Mouse (Mus musculus) spleen, adult 18-20 months (tissue): Measurements from ENCODE around the gene Ly86.
A peak's percentile ranks its signal among the peaks of the same experiment; 100 is the strongest.

ENCODE experiments used
- DNase-seq, 2 experiments: peaks; one replicate each; pipeline ENCODE4 v3.0.0; 2022; ENCODE audit warnings: mixed read lengths in 2 of 2

The Ly86 gene

DNA sequence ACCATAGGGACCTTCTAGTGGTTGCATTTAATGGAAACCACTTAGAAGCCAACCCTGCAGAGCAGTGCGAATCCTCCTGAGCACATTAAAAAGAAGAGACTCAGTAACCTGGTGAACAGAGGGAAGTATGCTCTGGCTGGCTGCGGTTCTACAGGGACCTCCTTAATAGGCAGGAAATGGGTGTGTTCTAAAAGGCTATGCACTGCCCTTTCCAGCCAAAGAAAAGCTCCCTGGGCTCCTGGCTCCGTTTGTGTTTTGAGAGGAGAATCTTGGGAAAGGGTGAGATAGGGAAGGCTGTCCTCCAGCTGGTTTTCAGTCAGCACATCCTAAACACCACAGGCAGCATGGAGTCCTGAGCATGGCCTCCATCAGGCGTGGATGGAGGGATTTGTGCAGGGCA lies 8.9 kb downstream of the Ly86 start:
- peak; percentile 28 to 41 for DNase-seq

- DNase-seq: no peak
These were observed 9.4 kb downstream of the Ly86 start for GRCm38 (mm10) chr13:37354432-37354831.

DNA sequence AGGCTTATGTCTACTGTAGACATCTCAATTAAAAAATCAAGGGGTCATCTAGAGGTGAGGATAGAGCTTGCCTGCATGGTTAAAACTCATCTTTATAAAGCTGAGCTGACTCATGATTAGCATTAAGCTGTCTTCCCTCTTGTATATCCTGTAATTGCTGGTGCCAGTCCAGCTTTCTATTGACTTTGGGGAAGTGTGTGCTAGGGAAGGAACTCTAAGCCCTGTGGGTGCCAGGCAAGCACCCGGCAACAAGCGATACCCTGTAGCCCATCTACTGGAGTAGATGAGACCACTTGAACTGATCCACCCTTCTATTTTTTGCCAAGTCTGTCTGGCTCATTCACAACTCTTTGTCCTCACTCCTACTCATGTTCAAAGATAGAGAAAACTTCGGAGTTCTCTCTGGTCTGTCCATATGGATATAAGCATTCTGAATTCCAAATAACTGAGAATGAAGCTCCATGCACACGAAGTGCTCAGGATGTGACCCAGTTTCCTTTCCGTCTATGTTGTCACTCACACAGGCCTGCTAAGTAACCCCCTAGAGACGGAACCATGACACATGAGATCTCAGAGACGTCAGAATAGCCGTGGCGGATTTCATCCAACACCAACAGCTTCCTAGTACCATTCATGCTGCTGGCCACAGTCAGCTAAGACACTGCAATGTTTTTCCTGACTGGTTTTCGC lies 10.8 kb downstream of the Ly86 start:
- no peak for DNase-seq

DNA sequence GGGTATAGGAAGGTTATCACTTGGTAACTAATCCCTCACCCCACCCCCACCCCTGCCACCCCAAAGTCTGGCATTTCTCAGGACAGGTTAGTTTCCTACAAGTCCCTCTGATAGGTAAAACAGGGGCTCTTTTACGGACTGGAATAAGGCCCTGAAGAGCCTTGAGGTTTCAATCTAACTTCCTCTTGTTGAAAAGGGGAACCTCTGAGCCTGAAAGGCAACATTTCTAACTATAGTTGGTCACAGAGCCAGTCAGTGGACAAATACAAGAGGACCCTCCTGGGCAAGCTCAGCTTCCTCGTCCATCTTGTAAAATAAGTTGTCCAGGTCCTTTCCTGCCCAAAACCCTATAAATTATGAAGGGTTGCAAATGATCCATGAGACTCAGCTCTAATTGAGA lies 11.5 kb downstream of the Ly86 start:
- DNase-seq: no peak

GRCm38 (mm10) chr13:37358112-37358511 lies 13.1 kb downstream of the Ly86 start:
- no peak for DNase-seq

- no peak for DNase-seq
These were observed 16.2 kb downstream of the Ly86 start for GRCm38 (mm10) chr13:37361249-37361648.

- no peak for DNase-seq
These were observed 19.3 kb downstream of the Ly86 start for GRCm38 (mm10) chr13:37364351-37364750.

DNA sequence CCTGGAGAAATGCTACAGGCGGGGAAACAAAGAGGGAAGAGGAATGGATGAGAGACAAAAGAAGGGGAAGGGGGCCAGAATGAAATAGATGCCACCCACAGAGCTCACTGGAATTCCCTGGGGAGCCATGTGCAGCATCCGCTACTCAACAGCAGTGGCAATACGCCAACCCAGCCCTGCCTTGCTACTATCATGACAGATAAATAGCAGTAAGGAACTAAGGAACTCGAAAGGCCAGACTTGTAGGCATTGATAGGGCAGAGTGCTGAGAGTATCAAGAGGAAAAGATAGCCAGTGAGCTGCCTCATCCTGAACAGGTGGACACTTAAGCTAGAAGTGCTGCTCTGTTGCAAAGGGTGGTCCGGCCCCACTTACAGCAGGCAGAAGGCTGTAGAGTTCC lies 31.4 kb downstream of the Ly86 start:
- no peak for DNase-seq

DNA sequence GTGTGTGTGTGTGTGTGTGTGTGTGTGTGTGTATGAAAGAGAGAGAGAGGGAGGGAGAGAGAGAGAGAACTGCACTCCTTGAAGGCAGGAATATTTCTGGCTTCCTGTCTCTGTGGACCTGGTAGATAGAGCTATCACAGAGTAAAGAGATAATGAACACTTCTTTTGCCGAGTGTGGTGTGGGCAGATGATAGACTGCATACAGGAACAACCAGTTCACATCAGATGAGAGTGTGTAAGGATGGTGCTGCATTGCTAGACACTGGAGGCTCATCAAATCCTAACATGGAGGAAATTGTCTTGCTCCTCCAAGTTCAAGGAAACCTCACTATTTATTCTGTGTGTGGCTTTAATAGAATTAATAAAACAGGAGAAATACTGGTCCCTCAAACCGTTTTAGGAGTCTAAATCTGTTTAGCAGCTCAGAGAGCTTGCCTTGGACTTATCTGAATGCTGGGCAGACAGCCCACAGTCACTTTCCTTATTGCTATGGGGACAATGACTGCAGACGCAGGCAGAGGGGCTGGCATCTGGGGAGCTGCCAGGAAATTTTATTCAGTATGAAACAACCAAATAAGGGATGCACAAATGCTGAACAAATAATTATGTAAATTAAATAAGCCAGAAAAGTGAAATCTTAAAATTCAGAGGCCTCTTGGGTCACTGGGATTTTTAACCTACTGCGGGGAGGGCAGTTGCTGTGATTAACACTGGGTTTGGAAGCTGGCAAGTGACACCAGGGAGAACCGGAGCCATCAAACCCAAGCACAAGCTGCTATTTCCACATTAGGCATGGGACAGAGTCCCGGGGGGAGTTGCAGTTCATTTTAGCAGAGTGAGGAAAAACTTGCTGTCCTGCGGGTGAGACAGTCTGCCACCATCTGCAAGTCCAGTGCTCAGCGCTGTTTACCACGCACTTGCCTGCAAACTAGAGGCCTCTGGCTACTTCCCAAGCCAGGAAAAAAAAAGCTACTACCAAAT lies 43.5 kb downstream of the Ly86 start:
- no peak for DNase-seq

DNA sequence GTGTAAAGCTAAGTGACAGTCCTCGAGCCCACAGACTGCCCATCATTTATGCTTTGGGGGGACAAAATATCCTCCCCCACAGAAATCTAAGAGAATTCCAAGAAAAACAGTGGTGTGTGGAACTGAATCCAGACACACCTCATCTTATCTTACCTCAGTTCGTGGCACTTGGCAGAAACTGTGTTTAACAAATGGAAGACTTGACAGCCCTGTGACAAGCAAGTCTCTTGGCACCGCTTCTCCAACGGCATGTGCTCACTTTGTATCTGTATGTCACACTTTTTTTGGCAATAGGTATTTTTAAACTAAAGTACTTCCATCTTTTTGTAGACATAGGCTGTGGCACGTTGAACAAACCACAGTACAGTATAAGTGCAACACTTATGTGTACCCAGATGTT lies 44.3 kb downstream of the Ly86 start:
- DNase-seq: no peak

GRCm38 (mm10) chr13:37398791-37399190 lies 53.8 kb downstream of the Ly86 start:
- DNase-seq: no peak

DNA sequence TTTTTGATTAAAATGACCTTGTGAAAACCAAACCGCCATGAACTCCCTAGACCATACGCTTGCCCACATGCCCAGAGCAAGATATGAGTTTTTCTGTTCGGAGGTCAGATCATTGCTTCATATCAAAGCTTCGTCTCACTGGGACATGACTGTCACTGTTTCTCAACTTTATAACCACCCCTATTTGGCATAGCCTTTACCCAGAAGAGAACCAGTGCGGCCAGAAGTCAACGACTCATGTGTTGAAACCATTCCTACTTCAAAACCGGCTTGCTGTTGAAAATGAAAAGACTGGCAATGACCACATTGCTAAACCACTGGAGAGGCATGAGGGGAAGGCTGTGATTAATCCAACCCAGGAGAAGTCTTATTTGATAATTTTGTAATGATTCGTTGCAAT lies 54.3 kb downstream of the Ly86 start:
- no peak for DNase-seq

DNA sequence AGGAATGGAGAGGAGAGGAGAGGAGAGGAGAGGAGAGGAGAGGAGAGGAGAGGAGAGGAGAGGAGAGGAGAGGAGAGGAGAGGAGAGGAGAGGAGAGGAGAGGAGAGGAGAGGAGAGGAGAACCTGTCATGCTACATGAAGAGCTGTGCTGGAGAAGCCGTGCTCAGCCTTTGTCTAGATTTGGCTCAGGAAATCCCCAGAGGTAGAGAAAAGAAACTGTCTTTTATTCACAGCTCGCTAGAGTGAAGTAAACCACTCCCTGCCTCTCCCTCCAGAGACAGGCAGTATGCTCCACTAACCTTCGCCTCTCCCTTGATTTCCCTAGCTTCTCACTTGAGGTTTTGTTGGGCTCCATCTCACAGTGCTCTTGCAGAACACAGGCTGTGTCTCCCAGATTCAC lies 57.4 kb downstream of the Ly86 start:
- DNase-seq: no peak

DNA sequence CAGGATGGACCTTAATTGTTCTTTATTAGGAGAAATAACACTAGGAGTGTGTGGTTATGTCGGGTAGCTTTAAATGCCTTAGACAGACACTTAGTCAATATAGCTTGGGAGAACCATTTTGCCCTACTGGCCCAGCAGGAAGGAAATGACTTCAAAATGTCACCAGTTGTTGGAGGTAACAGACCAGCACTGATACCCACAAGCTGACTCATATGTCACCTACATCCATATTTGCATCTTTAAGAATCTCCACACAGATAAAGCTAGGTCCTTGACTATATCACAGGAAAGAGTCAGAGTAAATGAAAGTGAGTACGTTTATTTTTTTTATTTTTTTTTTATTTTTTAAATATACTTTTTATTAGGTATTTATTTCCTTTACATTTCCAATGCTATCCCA lies 58.7 kb downstream of the Ly86 start:
- no peak for DNase-seq

GRCm38 (mm10) chr13:37415696-37416095 lies 70.7 kb downstream of the Ly86 start:
- DNase-seq: no peak

GRCm38 (mm10) chr13:37423416-37423815 lies 78.4 kb downstream of the Ly86 start:
- DNase-seq: no peak

- DNase-seq: no peak
These were observed 79.9 kb downstream of the Ly86 start for GRCm38 (mm10) chr13:37424904-37425303.

DNA sequence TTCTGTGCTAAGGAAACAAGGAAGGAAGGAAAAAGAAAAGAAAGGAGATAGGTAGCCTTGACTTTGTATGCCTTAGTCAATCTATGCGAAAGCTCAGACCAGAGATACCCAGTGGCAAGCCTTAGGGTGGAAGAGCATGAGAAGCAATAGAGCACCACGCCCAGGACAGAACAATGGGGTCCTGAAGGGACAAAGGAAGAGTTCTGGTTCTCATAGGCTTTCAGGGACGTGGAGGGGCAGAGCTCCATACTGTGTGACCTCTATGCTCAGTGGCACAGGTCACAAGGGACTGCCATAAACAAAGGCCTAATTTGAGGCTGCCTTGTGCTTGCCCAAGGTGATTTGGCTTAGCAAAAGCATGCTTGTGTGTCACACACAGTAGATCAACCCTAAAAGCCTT lies 80.4 kb downstream of the Ly86 start:
- no peak for DNase-seq

- no peak for DNase-seq
These were observed 81.7 kb downstream of the Ly86 start for GRCm38 (mm10) chr13:37426578-37427336.

- no peak for DNase-seq
These were observed 83.5 kb downstream of the Ly86 start for GRCm38 (mm10) chr13:37428496-37428895.

DNA sequence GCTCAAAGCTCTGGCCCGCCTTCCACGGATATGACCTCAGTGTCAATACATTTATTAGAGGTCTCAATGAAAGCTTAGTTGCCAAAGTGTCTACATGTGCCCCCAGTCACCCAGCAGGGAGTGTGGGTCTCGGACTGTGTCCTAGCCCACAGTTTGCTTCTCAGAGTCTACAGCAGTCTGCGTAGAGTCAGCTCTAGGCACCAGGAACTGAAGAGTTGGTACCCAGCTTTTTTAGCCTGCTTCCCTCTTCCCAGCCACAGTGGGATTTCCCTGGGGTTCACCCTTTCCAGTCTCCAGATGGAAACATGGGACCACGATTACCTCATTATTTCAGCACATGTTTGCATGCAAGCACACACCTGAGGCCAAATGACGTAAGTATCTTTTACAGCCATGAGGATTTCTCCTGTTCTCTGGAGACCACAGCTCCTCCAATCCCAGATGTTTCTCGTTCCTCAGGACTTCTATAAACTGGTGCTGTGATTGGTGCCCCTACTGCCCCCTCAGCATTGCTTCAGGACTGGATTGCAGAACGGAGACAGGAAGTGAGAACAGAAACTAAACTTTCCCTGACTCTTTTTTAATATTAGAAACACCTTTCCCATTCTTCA lies 84.8 kb downstream of the Ly86 start:
- DNase-seq: no peak

- DNase-seq: no peak
These were observed 86.7 kb downstream of the Ly86 start for GRCm38 (mm10) chr13:37431707-37432106.

DNA sequence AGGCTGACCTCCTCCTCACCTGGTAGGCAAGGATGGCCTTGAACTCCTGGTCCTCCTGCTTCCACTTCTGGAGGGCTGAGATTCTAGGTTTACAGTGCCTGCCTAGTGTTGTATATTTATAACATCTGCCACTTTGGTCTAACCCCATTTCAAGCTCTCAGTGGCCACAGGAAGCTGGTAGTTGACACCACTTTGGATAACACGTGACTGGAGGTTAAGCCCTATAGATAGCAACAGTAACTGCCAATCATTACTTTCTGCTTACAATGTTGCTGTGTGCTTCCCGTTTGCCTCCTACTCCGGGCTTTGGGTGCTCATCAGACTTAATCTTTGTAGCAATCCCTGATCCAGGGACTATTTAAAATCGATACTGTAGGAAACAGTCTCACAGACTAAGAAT lies 87.6 kb downstream of the Ly86 start:
- DNase-seq: no peak
